In the genomic region with DNA sequence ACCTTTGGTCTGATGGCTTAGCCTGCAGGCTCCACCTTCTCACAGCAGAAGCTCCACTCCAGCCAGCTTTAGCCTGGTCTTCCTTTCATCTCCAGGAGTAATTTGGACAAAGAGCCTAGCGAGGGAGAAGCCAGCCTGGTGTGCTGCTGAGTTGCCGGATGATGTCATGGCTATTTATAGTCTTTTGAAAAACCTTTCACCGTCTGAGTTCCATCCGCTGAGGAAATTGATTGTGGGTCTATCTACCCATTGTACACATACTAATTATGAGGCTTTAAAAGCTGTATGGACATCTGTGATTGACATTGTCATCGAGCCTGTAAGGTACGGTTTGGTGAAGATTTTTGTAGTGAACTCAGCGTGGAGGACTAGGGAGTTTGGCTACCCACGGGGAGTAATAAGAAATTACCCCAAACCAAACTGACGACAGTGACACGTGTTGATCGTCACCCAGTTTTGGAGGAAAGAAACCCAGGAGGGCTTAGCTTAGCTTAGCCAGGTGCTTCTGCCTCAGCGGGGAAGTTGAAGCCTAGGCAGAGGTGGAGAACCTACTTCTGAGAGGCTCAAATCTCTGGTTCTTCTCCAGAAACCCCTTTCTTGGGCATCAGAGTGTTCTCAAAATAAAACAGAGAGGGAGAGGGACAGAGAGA, we compare ENCODE assay signal across 9 mouse cellular contexts. TPM values are rescaled to one million over a fixed set of nuclear protein-coding genes. Genes with fewer than 3 reads are reported as not detected.
DNase-seq lines count a peak whose midpoint lies in the region; ATAC-seq and TF ChIP-seq lines count a peak whose summit lies in the region.
"Had no signal": no experiment of that assay in that cellular context is flagged by ENCODE, and none has a peak within 500 bp of the region (broad histone marks: within the 10 kb centered on the region; RNA-seq: fewer than 3 reads in every experiment).

No protein-coding gene starts in this region.

- no peaks in the 10 kb centered on the region for H3K27me3 ChIP-seq in forebrain, postnatal 0 days (ENCODE audit: insufficient read depth, low read length)
- H3K27me3 ChIP-seq: limb, embryonic 15.5 days had no signal

- H3K36me3 ChIP-seq in forebrain, postnatal 0 days (ENCODE audit: insufficient read depth) = no peaks in the 10 kb centered on the region

- peak; percentile 60 for ATAC-seq in frontal cortex, adult (ENCODE audit: low TSS enrichment)
- peak; percentile 81 for ATAC-seq in forebrain, postnatal 0 days

- no peak overlapping the region; the same call in 1 of the 2 replicates for H3K4me2 ChIP-seq in forebrain, postnatal 0 days (ENCODE audit: low read depth)
- H3K4me2 ChIP-seq: limb, embryonic 15.5 days had no signal

- DNase-seq in frontal cortex, postnatal 14 days (ENCODE audit: low spot score in 2 of 2) = no peak
- peak; percentile 47 for DNase-seq in cerebellum, adult 11 months
- DNase-seq in forebrain, postnatal 0 days = peak; percentile 68
- peak; percentile 60 for DNase-seq in mesoderm, embryonic 11.5 days (ENCODE audit: low read depth, low spot score)
- DNase-seq in right cerebral cortex, postnatal 36 days (ENCODE audit: low spot score in 2 of 2) = no peak
- DNase-seq in adrenal gland, adult (ENCODE audit: inconsistent age in 2 of 2, low spot score in 1 of 2) = no peak
- no peak for DNase-seq in gastrocnemius, postnatal 25 days

- no peak overlapping the region for H3K9ac ChIP-seq in forebrain, postnatal 0 days
- H3K9ac ChIP-seq: limb, embryonic 15.5 days had no signal

- H3K27ac ChIP-seq in forebrain, postnatal 0 days (ENCODE audit: low read depth, low read length) = peak overlapping the region; percentile 10; the same call in 1 of the 2 replicates
- H3K27ac ChIP-seq: limb, embryonic 15.5 days had no signal

- no peak overlapping the region for H3K4me3 ChIP-seq in forebrain, postnatal 0 days (ENCODE audit: low read depth, low read length)
- H3K4me3 ChIP-seq: limb, embryonic 15.5 days had no signal

- H3K9me3 ChIP-seq in forebrain, postnatal 0 days (ENCODE audit: low read length) = no peaks in the 10 kb centered on the region
- H3K9me3 ChIP-seq: limb, embryonic 15.5 days had no signal

- 24% methylated on average over 12 of the region's 12 CpGs for WGBS in forebrain, postnatal 0 days

- 0 out of 2 replicates have a peak, but pooled peaks cover 3% of the 10 kb centered on the region for H3K4me1 ChIP-seq in forebrain, postnatal 0 days (ENCODE audit: insufficient read depth)
- H3K4me1 ChIP-seq: limb, embryonic 15.5 days had no signal

- TF ChIP-seq CTCF in forebrain, postnatal 0 days (IDR thresholded peaks at IDR 0.05; ENCODE audit: low read depth) = no peak

RNA-seq across cellular contexts. Expression of a gene that starts 28.8 kb away (rescaled TPM):
- total RNA-seq in forebrain, postnatal 0 days (2014; rRNA removed) = 17.3 and 20.4 TPM in 2 replicates
- 20.6 and 22.8 TPM in 2 replicates for polyA plus RNA-seq in forebrain, postnatal 0 days (2015; fragmentation: Nextera tagmentation; extraction: Ambion mirVana)
- total RNA-seq in gastrocnemius, postnatal 25 days (2021) = 1 to 10 TPM; 5.0 TPM

Comparison
In these comparisons a context has a peak if more than half of its experiments do, and no peak if none do; other contexts are left out.
1. DNase-seq: peak in cerebellum, adult 11 months (single experiment), forebrain, postnatal 0 days (single experiment) and mesoderm, embryonic 11.5 days (single experiment); none in frontal cortex, postnatal 14 days (0 of 2), right cerebral cortex, postnatal 36 days (0 of 2), adrenal gland, adult (0 of 2) and gastrocnemius, postnatal 25 days (single experiment).